In genomic region chr1:78399755-78400154, GRCm38 (mm10) we compare ENCODE assay signal across 15 mouse cellular contexts.
"Had no signal": no experiment of that assay in that cellular context is flagged by ENCODE, and none has a peak within 500 bp of the region (broad histone marks: within the 10 kb centered on the region; RNA-seq: fewer than 3 reads in every experiment).

No protein-coding gene starts in this region.

- H3K27ac ChIP-seq: limb, embryonic 12.5 days; liver, embryonic 13.5 days; lung, embryonic 15.5 days; midbrain, embryonic 12.5 days; neural tube, embryonic 13.5 days had no signal

- H3K9me3 ChIP-seq: limb, embryonic 12.5 days; liver, embryonic 13.5 days; lung, embryonic 15.5 days; midbrain, embryonic 12.5 days; neural tube, embryonic 13.5 days had no signal

- DNase-seq: kidney, adult 8-10 months; kidney, postnatal 25 days; layer of hippocampus, adult 9-11 months; layer of hippocampus, postnatal 36 days; liver; liver, embryonic 13.5 days; liver, postnatal 0 days; lung, postnatal 14 days; right cerebral cortex, postnatal 14 days; thymus, postnatal 36 days had no signal

- ATAC-seq: liver, postnatal 0 days; midbrain, embryonic 16.5 days had no signal

- H3K4me3 ChIP-seq: limb, embryonic 12.5 days; liver, embryonic 13.5 days; lung, embryonic 15.5 days; midbrain, embryonic 12.5 days; neural tube, embryonic 13.5 days had no signal

- H3K27me3 ChIP-seq: limb, embryonic 12.5 days; liver, embryonic 13.5 days; lung, embryonic 15.5 days; midbrain, embryonic 12.5 days; neural tube, embryonic 13.5 days had no signal

- H3K36me3 ChIP-seq: limb, embryonic 12.5 days; liver, embryonic 13.5 days; lung, embryonic 15.5 days; midbrain, embryonic 12.5 days; neural tube, embryonic 13.5 days had no signal

- H3K4me2 ChIP-seq: limb, embryonic 12.5 days; liver, embryonic 13.5 days; lung, embryonic 15.5 days; midbrain, embryonic 12.5 days; neural tube, embryonic 13.5 days had no signal

- H3K4me1 ChIP-seq: liver, embryonic 13.5 days had no signal

- H3K9ac ChIP-seq: limb, embryonic 12.5 days; liver, embryonic 13.5 days; liver, postnatal 0 days; lung, embryonic 15.5 days; midbrain, embryonic 12.5 days; neural tube, embryonic 13.5 days had no signal
